Mouse (Mus musculus) midbrain, embryonic 13.5 days (tissue): ENCODE data around the gene Slc35e3. TPM values are rescaled to one million over a fixed set of nuclear protein-coding genes. Genes with fewer than 3 reads are reported as not detected.
"Not testable (repeated sequence)": the region's sequence is repeated elsewhere in the genome, so short reads cannot be mapped to it uniquely, and the experiment has no call there.

ENCODE experiments used
- ATAC-seq: fragments of 200-750 bp; cut with Nextera tagmentation; 2 replicates; pipeline ENCODE4 v1.8.0; 2017; ENCODE audit warnings: mild to moderate bottlenecking, moderate TSS enrichment, moderate library complexity
- H3K27ac ChIP-seq: fragments of 300-500 bp; sonication (generic); 2 replicates; pipeline ENCODE4 v1.5.1; 2015; ENCODE audit warnings: inconsistent platforms, mild to moderate bottlenecking, moderate library complexity
- H3K27me3 ChIP-seq: fragments of 300-500 bp; sonication (generic); 2 replicates; pipeline ENCODE4 v1.6.1; 2015; ENCODE audit warnings: mild to moderate bottlenecking, inconsistent platforms
- H3K36me3 ChIP-seq: fragments of 300-500 bp; sonication (generic); 2 replicates; pipeline ENCODE4 v1.6.1; 2015; ENCODE audit warnings: mild to moderate bottlenecking, inconsistent platforms
- H3K4me1 ChIP-seq: fragments of 300-500 bp; sonication (generic); replicated peaks from 2 replicates; pipeline ENCODE4 v1.6.1; 2015; ENCODE audit warnings: inconsistent platforms
- H3K4me2 ChIP-seq: fragments of 300-500 bp; sonication (generic); replicated peaks from 2 replicates; pipeline ENCODE4 v1.6.1; 2015; ENCODE audit warnings: moderate library complexity, mild to moderate bottlenecking, inconsistent platforms
- H3K4me3 ChIP-seq: fragments of 300-500 bp; sonication (generic); replicated peaks from 2 replicates; pipeline ENCODE4 v1.5.1; 2015; ENCODE audit warnings: mild to moderate bottlenecking, inconsistent platforms
- H3K9ac ChIP-seq: fragments of 300-500 bp; sonication (generic); replicated peaks from 2 replicates; pipeline ENCODE4 v1.6.1; 2015; ENCODE audit warnings: mild to moderate bottlenecking, inconsistent platforms
- H3K9me3 ChIP-seq: fragments of 300-500 bp; sonication (generic); 2 replicates; pipeline ENCODE4 v1.6.1; 2016; ENCODE audit warnings: mild to moderate bottlenecking, inconsistent platforms
- WGBS: fragments of 180-500 bp; shearing (Covaris S2); methylation state at CpG from one replicate; pipeline ENCODE4 v1.1.7; 2015; 5-methylcytosine and 5-hydroxymethylcytosine counted together
- polyA plus RNA-seq: library from polyadenylated mRNA; unstranded; fragments of >200 nt; fragmentation: Nextera tagmentation; extraction: Ambion mirVana; gene quantifications from 2 replicates; pipeline ENCODE4 v1.2.1, GENCODE M21; 2015

The Slc35e3 gene
- polyA plus RNA-seq, 1 experiment from 2014 or later = 33.1 TPM

DNA sequence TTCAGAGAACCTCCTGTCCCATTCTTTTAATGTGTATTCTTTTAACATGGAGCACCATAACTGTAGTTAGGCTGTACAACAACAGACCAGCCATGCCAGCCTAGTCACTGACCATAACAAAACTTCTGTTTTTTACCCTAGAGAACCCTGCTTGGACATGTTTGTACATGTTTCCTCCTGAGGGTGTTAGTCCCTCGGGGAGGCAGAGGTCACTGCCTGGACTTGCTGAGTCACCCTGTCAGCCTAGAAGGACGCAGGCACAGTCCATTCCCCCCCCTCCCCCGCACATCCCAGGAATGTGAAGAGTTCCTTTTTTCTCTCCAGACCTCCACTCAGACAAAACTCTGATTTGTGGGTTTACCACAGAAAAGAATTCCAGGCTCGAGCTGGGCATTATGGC, 28.6 kb downstream of the Slc35e3 start:
- no peak for ATAC-seq
- Histone ChIP-seq H3K4me2 (no peak overlapping the region), H3K9me3 (no peaks in the 10 kb centered on the region), H3K27me3 (no peaks in the 10 kb centered on the region), H3K27ac (no peak overlapping the region), H3K4me3 (no peak overlapping the region), H3K9ac (no peak overlapping the region), H3K4me1 (0 out of 2 replicates have a peak, but pooled peaks cover 2% of the 10 kb centered on the region), H3K36me3 (no peaks in the 10 kb centered on the region)
- 22% methylated on average over 4 of the region's 4 CpGs for WGBS

DNA sequence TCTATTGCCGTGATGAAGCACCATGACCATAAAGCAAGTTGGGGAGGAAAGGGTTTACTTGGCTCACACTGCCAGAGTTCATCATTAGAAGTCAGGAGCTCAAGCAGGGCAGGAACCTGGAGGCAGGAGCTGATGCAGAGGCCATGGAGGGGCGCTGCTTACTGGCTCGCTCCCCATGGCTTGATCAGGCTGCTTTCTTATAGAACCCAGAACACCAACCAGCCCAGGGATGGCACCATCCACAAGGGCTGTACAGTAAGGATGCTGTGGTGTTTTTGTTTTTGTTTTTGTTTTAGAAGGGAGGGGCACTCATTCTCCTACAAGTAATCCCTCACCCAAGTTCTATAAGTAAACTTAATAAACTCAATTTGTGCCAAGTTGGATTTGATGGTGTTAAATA, 29.5 kb downstream of the Slc35e3 start:
- 85% methylated on average over 3 of the region's 3 CpGs for WGBS
- Histone ChIP-seq H3K4me3 (no peak overlapping the region), H3K4me2 (no peak overlapping the region), H3K4me1 (peaks cover 3% of the 10 kb centered on the region; the same call in 1 of the 2 replicates), H3K36me3 (no peaks in the 10 kb centered on the region), H3K27ac (no peak overlapping the region), H3K9me3 (no peaks in the 10 kb centered on the region), H3K27me3 (no peaks in the 10 kb centered on the region), H3K9ac (no peak overlapping the region)
- ATAC-seq = no peak

DNA sequence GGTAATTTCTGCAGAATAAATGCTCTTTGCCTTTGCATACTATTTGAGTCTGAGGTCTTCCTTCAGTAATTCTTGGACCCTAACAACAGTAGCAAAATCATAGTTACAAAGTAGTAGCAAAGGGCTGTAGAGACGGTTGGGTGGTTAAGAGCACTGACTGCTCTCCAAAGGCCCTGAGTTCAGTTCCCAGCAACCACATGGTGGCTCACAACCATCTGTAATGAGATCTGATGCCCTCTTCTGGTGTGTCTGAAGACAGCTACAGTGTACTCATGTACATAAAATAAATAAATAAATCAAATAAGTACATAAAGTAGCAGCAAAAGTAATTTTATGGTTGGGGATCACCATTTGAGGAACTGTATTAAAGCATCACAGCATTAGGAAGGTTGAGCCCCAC, 30.5 kb downstream of the Slc35e3 start:
- not testable (repeated sequence) for H3K9ac ChIP-seq, H3K9me3 ChIP-seq, H3K27me3 ChIP-seq, H3K27ac ChIP-seq, H3K4me2 ChIP-seq, H3K4me3 ChIP-seq, ATAC-seq, H3K36me3 ChIP-seq, H3K4me1 ChIP-seq
- 89% methylated on average over 1 of the region's 1 CpGs for WGBS

DNA sequence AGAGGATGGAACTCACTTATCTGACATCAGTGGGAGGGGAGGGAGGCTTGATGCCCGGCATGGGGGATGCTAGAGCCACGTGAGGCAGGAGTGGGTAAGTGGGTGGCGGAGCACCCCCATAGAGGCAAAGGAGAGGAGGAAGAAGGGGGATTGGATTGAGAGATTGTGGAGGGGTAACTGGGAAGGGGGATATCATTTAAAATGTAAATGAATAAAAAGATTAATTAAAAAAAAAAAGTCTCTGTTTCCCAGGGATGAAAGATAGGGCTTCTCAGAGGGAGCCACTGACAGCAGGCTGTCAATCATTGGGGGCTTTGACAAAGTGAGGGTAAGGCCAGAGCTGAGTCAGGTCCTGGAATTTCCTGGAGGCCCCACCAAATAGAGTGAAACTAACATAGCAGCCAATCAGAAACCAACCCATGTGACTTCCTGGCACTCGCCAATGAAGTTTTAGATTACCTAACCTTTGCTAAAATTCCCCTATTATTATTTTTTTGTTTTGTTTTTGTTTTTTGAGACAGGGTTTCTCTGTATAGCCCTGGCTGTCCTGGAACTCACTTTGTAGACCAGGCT, 31.2 kb downstream of the Slc35e3 start:
- Histone ChIP-seq H3K27ac (no peak overlapping the region), H3K4me1 (peaks cover 9% of the 10 kb centered on the region), H3K4me3 (no peak overlapping the region), H3K9me3 (no peaks in the 10 kb centered on the region), H3K36me3 (no peaks in the 10 kb centered on the region), H3K4me2 (no peak overlapping the region), H3K27me3 (no peaks in the 10 kb centered on the region), H3K9ac (no peak overlapping the region)
- ATAC-seq = no peak
- 73% methylated on average over 4 of the region's 4 CpGs for WGBS

DNA sequence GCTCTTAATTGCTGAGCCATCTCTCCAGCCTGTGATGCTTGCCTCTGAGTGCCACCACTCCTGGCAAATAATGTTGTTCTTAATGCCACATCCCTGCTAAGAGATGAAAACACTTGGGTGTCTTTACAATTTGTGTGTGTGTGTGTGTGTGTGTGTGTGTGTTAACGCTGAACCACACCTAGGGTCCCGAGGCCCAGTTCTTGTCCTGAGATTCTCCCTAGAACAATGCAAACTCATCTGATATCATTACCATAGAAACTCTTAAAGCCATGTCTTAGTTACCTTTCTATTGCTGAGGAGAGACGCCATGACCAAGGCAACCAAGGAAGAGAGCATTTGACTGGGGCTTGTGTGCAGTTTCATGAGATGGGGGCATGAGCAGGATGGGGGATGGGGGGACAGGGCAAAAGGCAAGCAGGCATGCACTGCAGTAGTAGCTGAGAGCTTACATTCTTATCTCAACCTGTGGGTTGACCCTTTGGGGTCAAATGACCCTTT, 32.1 kb downstream of the Slc35e3 start:
- Histone ChIP-seq H3K9me3 (no peaks in the 10 kb centered on the region), H3K36me3 (no peaks in the 10 kb centered on the region), H3K27ac (no peak overlapping the region), H3K4me2 (no peak overlapping the region), H3K4me1 (peaks cover 15% of the 10 kb centered on the region), H3K27me3 (no peaks in the 10 kb centered on the region), H3K4me3 (no peak overlapping the region), H3K9ac (no peak overlapping the region)
- no peak for ATAC-seq
- WGBS = 93% methylated on average over 3 of the region's 3 CpGs

DNA sequence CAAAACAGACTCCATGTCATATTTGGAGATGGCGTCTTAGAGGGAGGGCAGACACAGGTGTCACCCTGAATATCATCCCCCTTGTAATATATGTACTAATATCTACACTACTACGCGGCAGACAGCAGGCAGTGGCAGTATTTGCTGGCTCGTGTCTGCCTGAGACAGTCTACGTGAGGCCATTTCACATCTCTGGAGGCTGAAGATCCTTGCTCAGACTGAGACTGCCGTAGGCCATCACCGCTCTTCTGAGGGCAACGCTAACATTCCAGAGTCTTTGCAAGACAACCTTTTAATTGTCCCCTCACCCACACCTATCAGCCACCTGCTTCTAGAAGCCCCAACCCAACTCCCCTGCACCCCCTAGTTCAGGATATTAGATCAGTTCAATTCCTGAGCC, 32.7 kb downstream of the Slc35e3 start:
- H3K4me3 ChIP-seq = no peak overlapping the region
- H3K4me1 ChIP-seq = peaks cover 20% of the 10 kb centered on the region
- no peaks in the 10 kb centered on the region for H3K27me3 ChIP-seq
- H3K36me3 ChIP-seq = no peaks in the 10 kb centered on the region
- no peak overlapping the region for H3K4me2 ChIP-seq
- H3K27ac ChIP-seq = no peak overlapping the region
- no peaks in the 10 kb centered on the region for H3K9me3 ChIP-seq
- 92% methylated on average over 8 of the region's 8 CpGs for WGBS
- no peak for ATAC-seq
- H3K9ac ChIP-seq = no peak overlapping the region

DNA sequence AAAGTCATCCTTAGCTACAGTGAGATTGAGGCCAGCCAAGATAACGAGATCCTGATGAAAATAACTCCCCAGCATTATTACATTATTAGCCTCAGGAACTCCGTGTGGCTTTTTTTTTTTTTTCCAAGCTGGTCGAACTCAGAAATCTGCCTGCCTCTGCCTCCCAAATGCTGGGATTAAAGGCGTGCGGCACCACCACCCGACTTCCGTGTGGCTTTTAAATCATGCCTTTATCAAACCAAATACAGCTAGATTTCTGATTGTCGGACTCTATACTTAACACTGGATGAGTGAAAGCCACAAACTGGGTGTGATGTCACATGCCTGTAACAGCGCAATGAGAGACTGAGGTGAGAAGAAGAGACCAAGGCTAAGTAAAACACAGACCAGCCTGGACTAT, 33.3 kb downstream of the Slc35e3 start:
- no peak overlapping the region for H3K9ac ChIP-seq
- 94% methylated on average over 9 of the region's 9 CpGs for WGBS
- H3K4me3 ChIP-seq = no peak overlapping the region
- H3K4me1 ChIP-seq = peaks cover 20% of the 10 kb centered on the region
- H3K27ac ChIP-seq = no peak overlapping the region
- H3K4me2 ChIP-seq = no peak overlapping the region
- H3K9me3 ChIP-seq = no peaks in the 10 kb centered on the region
- no peak for ATAC-seq
- no peaks in the 10 kb centered on the region for H3K27me3 ChIP-seq
- no peaks in the 10 kb centered on the region for H3K36me3 ChIP-seq

DNA sequence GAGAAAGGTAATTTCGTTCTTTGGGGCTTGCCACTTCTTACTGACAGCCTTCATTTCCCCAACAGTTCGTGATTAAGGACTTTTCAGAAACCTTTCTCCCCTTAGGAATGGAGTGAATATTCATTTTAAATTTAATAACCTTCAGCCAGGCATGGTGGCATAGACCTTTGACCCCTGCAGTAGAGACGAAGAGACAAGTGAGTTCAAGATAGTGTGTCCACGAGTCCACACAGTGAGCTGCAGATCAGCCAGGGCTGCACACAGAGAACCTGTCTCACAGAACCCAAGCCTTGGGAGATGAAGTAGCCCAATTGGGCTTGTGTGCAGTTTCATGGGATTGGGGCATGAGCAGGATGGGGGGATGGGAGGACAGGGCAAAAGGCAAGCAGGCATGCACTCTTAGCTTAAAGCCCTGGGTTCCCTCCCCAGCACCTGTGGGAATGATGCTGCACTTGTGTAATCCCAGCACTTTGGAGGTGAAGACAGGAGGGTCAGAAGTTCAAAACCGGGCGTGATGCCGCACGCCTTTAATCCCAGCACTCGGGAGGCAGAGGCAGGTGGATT, 33.9 kb downstream of the Slc35e3 start:
- no peak for ATAC-seq
- Histone ChIP-seq H3K36me3 (peaks cover under 1% of the 10 kb centered on the region; the same call in 1 of the 2 replicates), H3K9ac (no peak overlapping the region), H3K4me1 (peaks cover 18% of the 10 kb centered on the region), H3K27ac (no peak overlapping the region), H3K4me2 (no peak overlapping the region), H3K9me3 (no peaks in the 10 kb centered on the region), H3K4me3 (no peak overlapping the region), H3K27me3 (no peaks in the 10 kb centered on the region)
- WGBS = 90% methylated on average over 9 of the region's 9 CpGs

DNA sequence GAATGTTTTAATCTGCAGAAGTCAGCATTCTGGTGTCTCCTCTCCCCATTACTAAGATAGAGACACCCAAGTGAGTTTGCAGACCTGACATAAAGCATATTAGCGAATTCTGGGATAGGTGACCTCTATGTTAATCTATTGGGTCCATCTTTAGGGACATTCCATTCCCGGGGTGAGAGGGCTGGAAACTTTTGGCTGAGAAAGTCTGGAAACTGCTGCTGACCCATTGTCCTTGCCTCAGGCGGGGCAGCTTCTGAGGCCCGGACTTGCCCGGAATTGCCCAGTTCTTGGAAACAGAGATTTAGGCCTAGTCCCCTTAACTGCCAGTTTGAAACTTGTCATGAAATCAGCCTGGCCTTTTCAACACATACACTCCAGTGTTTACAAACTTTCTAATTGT, 34.8 kb downstream of the Slc35e3 start:
- 73% methylated on average over 5 of the region's 5 CpGs for WGBS
- H3K9ac ChIP-seq = peak overlapping the region; percentile 70
- no peak for ATAC-seq

DNA sequence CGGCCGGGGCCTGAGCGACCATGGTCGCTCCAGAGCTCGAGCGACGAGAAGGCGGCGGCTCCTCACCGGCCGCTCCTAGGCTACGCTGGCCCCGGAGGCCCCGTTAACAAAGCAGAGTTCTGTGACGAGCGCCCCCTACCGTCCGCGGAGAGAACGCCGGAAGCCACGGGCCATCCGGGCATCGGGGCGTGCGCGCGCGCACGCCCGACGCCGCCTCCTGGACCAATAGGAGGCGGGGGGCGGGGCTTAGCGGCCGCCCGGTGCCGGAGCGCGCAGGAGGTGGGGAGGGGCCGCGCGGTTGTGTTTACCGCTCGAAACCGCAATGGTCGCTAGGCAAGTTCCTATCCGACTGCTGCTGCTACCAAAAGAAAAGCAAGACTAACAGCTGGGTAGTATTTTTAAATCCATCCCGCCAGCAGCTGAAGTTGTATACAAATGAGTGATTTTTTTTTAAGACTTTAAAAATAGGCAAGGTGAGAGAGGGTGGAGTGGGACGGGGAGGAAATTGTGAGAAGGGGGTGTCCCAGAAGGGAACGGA, 35.5 kb downstream of the Slc35e3 start, which contains the start of gene Mdm2:
TSS of gene Mdm2 (minus strand) at position 155 of the 538 bp plus-strand sequence.
- H3K4me1 ChIP-seq = peaks cover 30% of the 10 kb centered on the region
- peaks cover 12% of the 10 kb centered on the region for H3K36me3 ChIP-seq
- peak within 1 kb of the TSS; percentile 85 for H3K4me2 ChIP-seq
- H3K9me3 ChIP-seq = no peaks in the 10 kb centered on the region
- H3K27ac ChIP-seq = peak within 1 kb of the TSS; percentile 99
- peak within 1 kb of the TSS; percentile 99 for H3K9ac ChIP-seq
- peak; percentile 93 for ATAC-seq
- H3K27me3 ChIP-seq = no peaks in the 10 kb centered on the region
- peak within 1 kb of the TSS; percentile 65 for H3K4me3 ChIP-seq
- WGBS = under 1% methylated on average over 51 of the region's 52 CpGs

More for the DNA sequence above, 34.8 kb downstream of the Slc35e3 start:
- Histone ChIP-seq H3K27me3 (no peaks in the 10 kb centered on the region), H3K4me2 (peak overlapping the region; percentile 58), H3K4me1 (peaks cover 27% of the 10 kb centered on the region), H3K27ac (no peak overlapping the region; the same call in 1 of the 2 replicates), H3K9me3 (no peaks in the 10 kb centered on the region), H3K36me3 (peaks cover 9% of the 10 kb centered on the region), H3K4me3 (peak overlapping the region; percentile 65)

DNA sequence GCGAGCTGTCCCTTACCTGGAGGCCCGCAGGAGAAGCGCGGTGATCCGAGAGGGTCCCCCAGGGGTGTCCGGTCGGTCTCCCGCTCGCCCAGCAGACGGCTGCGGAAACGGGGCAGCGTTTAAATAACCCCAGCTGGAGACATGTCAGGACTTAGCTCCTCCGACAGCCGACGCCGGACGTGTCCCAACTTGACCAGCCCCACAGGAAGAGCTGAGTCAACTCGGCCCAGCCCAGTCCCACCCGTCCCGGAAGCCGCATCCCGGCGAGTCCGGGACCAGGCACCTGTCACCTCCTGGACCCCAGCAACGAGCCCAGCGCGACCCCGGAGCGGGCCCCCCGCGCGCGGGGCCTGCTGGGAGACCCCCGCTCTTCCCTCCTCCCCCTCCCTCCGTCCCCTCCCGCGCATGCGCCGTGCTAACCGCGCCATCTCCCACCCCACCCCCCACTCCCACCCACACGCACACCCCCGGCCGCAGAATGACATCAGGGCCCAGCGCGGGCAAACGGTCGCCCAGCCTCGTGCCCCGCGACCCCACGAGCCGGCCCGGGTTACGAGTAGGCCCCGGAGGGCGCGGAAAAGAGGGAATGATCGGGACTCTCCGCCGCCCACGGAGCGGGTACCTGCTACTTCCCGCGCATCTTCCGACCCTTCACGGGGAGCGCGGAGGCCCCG, 36.1 kb downstream of the Slc35e3 start:
- H3K9me3 ChIP-seq = no peaks in the 10 kb centered on the region
- H3K9ac ChIP-seq = peak overlapping the region; percentile 99
- 1% methylated on average over 44 of the region's 71 CpGs for WGBS
- H3K36me3 ChIP-seq = peaks cover 18% of the 10 kb centered on the region
- peaks cover 30% of the 10 kb centered on the region for H3K4me1 ChIP-seq
- no peaks in the 10 kb centered on the region for H3K27me3 ChIP-seq
- H3K4me3 ChIP-seq = peak overlapping the region; percentile 65
- peak; percentile 86 for ATAC-seq
- peak overlapping the region; percentile 85 for H3K4me2 ChIP-seq
- peak overlapping the region; percentile 99 for H3K27ac ChIP-seq

DNA sequence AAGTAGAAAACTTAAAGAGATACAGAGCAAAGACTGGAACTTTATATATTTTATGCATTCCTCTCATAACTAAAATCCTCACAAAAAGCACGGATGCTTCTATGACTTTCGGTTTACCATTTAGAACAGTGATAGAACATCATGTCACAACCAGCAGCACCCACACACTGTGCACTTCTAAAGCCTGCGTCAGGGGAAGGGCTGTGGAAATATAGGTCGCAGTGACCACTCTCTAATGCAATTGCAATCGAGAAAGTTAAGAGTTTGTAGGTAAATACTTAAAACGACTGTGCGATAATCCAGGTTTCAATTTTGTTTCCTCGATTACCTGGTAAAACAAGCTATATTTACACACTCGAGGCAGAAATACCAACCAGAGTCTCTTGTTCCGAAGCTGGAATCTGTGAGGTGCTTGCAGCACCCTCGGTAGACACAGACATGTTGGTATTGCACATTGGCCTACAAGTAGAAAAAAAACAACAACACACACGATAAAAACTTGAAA, 36.8 kb downstream of the Slc35e3 start:
- H3K4me2 ChIP-seq = peak overlapping the region; percentile 85
- H3K4me1 ChIP-seq = peaks cover 30% of the 10 kb centered on the region
- peaks cover 25% of the 10 kb centered on the region for H3K36me3 ChIP-seq
- ATAC-seq = no peak
- H3K9me3 ChIP-seq = no peaks in the 10 kb centered on the region
- H3K4me3 ChIP-seq = peak overlapping the region; percentile 65
- peak overlapping the region; percentile 99; the same call in 1 of the 2 replicates for H3K27ac ChIP-seq
- H3K27me3 ChIP-seq = no peaks in the 10 kb centered on the region
- H3K9ac ChIP-seq = peak overlapping the region; percentile 99
- 61% methylated on average over 12 of the region's 12 CpGs for WGBS
